Mouse (Mus musculus): ENCODE measurements around the gene Rnf141. TPM values are rescaled to one million over a fixed set of nuclear protein-coding genes. Genes with fewer than 3 reads are reported as not detected.
A peak's percentile ranks its signal among the peaks of the same experiment; 100 is the strongest.

Rnf141 gene
- 30.0 and 31.0 TPM in 2 replicates for polyA plus RNA-seq (2015; fragmentation: Nextera tagmentation; extraction: Ambion mirVana)

DNA sequence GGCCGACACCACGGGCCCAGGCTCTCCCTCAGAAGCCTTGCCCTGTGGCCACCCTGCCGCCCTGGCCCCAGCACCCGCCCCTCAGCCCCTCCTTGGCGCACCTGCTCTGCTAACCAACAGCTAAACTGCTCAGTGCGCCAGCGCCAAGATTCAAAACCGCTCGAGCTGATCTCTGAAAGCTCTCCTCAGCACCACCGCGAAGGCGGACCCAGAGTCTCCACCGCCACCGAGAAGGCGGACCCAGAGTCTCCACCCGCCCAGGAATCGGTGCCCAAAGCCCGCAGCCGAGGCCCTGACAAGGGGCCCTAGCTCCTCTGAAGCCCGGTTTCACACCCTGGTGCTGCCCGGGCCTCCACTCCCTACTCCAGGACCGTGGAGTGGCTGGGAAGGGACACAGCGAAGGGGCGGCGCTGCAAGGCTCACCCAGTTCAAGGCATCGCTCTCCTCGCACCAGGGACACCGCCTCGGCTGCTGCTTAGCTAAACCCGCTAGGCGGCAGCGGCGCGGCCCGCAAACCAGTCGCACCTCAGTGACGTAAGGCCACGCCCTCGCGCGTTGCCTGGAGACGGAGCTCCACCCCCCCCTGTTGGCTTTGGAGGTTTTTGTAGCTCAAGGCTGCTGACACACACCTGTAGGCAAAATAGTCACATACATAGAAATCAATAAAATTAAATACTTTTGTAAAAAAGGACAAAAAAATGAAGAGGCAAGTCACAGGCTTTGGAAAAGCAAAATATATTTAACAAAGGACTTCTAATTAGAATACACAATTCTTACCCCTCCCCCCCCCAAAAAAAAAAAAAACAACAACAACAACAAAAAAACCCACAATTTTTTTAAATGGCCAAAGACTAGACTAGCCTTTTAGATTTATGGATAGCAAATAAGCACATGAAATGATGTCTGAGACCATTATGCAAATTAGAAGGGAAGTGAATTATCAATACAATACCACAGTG lies at the start of gene Rnf141:
TSS of gene Rnf141 (minus strand) at position 542 of the 959 bp plus-strand sequence.
- Histone ChIP-seq H3K9ac (peak within 1 kb of the TSS; percentile 78), H3K9me3 (replicated peaks) (no peaks in the 10 kb centered on the region), H3K4me3 (peak within 1 kb of the TSS; percentile 70), H3K27me3 (no peaks in the 10 kb centered on the region), H3K4me1 (replicated peaks) (peaks cover 5% of the 10 kb centered on the region; the same call in 1 of the 2 replicates), H3K27ac (peak within 1 kb of the TSS; percentile 91), H3K36me3 (no peaks in the 10 kb centered on the region), H3K4me2 (peak within 1 kb of the TSS; percentile 78)
- ATAC-seq (replicated peaks; ENCODE audit: insufficient number of reproducible peaks, insufficient read depth, low FRiP score, low read depth), result peak; percentile 88
- under 1% methylated on average over 42 of the region's 42 CpGs for WGBS

GRCm38 (mm10) chr7:110891501-110891986 lies 47.3 kb upstream of the Rnf141 start:
- Histone ChIP-seq H3K4me2 (no peak overlapping the region), H3K9ac (no peak overlapping the region)
- WGBS, result 39% methylated on average over 9 of the region's 9 CpGs

GRCm38 (mm10) chr7:110881746-110882333 lies 37.6 kb upstream of the Rnf141 start:
- Histone ChIP-seq H3K9me3 (replicated peaks) (no peaks in the 10 kb centered on the region), H3K4me3 (no peak overlapping the region), H3K27me3 (no peaks in the 10 kb centered on the region), H3K4me2 (no peak overlapping the region), H3K9ac (no peak overlapping the region), H3K36me3 (no peaks in the 10 kb centered on the region; the same call in 1 of the 2 replicates), H3K27ac (no peak overlapping the region), H3K4me1 (replicated peaks) (0 out of 2 replicates have a peak, but pooled peaks cover 2% of the 10 kb centered on the region)
- 71% methylated on average over 2 of the region's 2 CpGs for WGBS
- ATAC-seq (replicated peaks; ENCODE audit: insufficient number of reproducible peaks, insufficient read depth, low FRiP score, low read depth), result no peak

More at GRCm38 (mm10) chr7:110891501-110891986, 47.3 kb upstream of the Rnf141 start:
- H3K4me3 ChIP-seq, result no peak overlapping the region
- peaks cover 8% of the 10 kb centered on the region for H3K4me1 ChIP-seq (replicated peaks)
- H3K27me3 ChIP-seq, result no peaks in the 10 kb centered on the region
- no peaks in the 10 kb centered on the region for H3K9me3 ChIP-seq (replicated peaks)
- H3K27ac ChIP-seq, result 0 out of 2 replicates have a peak overlapping the region, but pooled peaks have one; percentile 2
- ATAC-seq (replicated peaks; ENCODE audit: insufficient number of reproducible peaks, insufficient read depth, low FRiP score, low read depth), result no peak
- no peaks in the 10 kb centered on the region for H3K36me3 ChIP-seq

DNA sequence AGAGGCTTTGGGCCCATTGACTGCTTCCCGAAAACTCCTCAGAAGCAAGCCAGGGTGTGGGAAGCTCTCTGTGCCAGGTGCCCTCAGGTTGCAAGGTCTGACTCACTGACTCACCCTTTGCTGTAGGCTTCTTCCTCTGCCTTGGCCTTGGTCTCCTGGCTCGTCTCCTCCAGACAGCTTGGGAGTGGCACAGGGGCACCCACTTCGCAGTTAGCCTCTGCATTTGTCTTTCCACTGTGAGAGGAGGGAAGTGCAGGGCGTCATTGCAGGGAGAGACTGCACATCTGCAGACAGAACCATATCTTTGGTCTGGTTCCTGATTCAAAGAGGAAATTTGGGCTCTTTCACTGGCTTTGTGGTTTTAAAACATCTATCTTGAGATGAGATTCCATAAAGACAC lies 33.8 kb upstream of the Rnf141 start:
- Histone ChIP-seq H3K4me2 (no peak overlapping the region), H3K9ac (no peak overlapping the region), H3K9me3 (replicated peaks) (no peaks in the 10 kb centered on the region), H3K36me3 (no peaks in the 10 kb centered on the region; the same call in 1 of the 2 replicates), H3K4me1 (replicated peaks) (0 out of 2 replicates have a peak, but pooled peaks cover 2% of the 10 kb centered on the region), H3K4me3 (no peak overlapping the region), H3K27me3 (no peaks in the 10 kb centered on the region), H3K27ac (no peak overlapping the region)
- no peak for ATAC-seq (replicated peaks; ENCODE audit: insufficient number of reproducible peaks, insufficient read depth, low FRiP score, low read depth)
- 83% methylated on average over 4 of the region's 4 CpGs for WGBS

GRCm38 (mm10) chr7:110876965-110877364 lies 32.7 kb upstream of the Rnf141 start:
- no peak for ATAC-seq (replicated peaks; ENCODE audit: insufficient number of reproducible peaks, insufficient read depth, low FRiP score, low read depth)
- no peak overlapping the region for H3K4me2 ChIP-seq
- no peaks in the 10 kb centered on the region for H3K9me3 ChIP-seq (replicated peaks)
- H3K27ac ChIP-seq, result peak overlapping the region; percentile 31; the same call in 1 of the 2 replicates
- H3K4me3 ChIP-seq, result no peak overlapping the region
- 0 out of 2 replicates have a peak, but pooled peaks cover 2% of the 10 kb centered on the region for H3K4me1 ChIP-seq (replicated peaks)
- H3K27me3 ChIP-seq, result no peaks in the 10 kb centered on the region
- H3K36me3 ChIP-seq, result no peaks in the 10 kb centered on the region
- WGBS, result 60% methylated on average over 4 of the region's 4 CpGs
- H3K9ac ChIP-seq, result no peak overlapping the region

- no peaks in the 10 kb centered on the region for H3K27me3 ChIP-seq
- no peaks in the 10 kb centered on the region for H3K9me3 ChIP-seq (replicated peaks)
- no peak for ATAC-seq (replicated peaks; ENCODE audit: insufficient number of reproducible peaks, insufficient read depth, low FRiP score, low read depth)
- no peak overlapping the region for H3K4me2 ChIP-seq
- no peak overlapping the region for H3K4me3 ChIP-seq
- 77% methylated on average over 5 of the region's 5 CpGs for WGBS
- no peak overlapping the region for H3K9ac ChIP-seq
- no peaks in the 10 kb centered on the region for H3K36me3 ChIP-seq
- peaks cover 9% of the 10 kb centered on the region for H3K4me1 ChIP-seq (replicated peaks)
- no peak overlapping the region for H3K27ac ChIP-seq
Observed at GRCm38 (mm10) chr7:110868807-110869206, 24.6 kb upstream of the Rnf141 start.

DNA sequence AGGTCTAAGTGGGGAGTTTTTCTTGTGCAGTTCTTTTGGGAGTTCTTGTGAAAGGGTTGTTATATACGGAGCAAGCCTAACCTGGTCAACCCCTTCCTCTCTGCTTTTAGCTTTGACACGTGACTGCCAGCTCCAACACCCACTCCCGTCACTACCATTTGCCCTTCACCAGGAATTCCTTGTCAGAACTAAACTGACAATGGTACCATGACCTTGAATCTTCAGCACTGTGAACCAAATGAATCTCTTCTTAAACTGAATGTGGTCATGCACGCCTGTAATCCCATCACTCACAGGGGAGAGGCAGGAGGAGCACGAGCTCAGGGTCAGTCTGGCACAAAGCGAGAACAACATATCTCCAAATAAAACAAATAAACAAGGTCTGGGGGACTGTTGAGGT lies 22.9 kb upstream of the Rnf141 start:
- Histone ChIP-seq H3K27ac (no peak overlapping the region), H3K36me3 (no peaks in the 10 kb centered on the region), H3K4me3 (no peak overlapping the region), H3K27me3 (no peaks in the 10 kb centered on the region), H3K9ac (no peak overlapping the region), H3K4me1 (replicated peaks) (peaks cover 9% of the 10 kb centered on the region), H3K9me3 (replicated peaks) (no peaks in the 10 kb centered on the region), H3K4me2 (no peak overlapping the region)
- ATAC-seq (replicated peaks; ENCODE audit: insufficient number of reproducible peaks, insufficient read depth, low FRiP score, low read depth), result no peak
- WGBS, result 83% methylated on average over 6 of the region's 6 CpGs

- WGBS, result 79% methylated on average over 3 of the region's 3 CpGs
- no peak for ATAC-seq (replicated peaks; ENCODE audit: insufficient number of reproducible peaks, insufficient read depth, low FRiP score, low read depth)
Observed at GRCm38 (mm10) chr7:110866021-110866420, 21.8 kb upstream of the Rnf141 start.

DNA sequence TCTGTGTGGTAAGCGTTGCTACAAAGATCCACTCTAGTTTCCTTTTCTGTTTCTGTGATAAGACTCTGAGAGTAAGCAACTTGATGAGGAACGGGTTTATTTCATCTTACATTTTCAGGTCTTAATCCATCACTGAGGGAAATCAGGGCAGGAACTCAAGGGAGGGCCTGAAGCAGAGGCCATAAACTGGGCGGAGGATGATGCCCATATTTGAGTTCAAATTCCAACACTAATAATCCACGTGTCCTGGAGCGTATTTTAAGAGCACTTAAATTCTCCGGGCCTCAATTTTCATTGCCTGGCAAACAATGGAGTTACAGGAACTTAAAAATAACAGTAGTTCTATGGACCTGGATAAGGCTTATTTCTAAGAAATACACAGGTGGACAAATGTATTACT lies 21.3 kb upstream of the Rnf141 start:
- no peak overlapping the region for H3K27ac ChIP-seq
- no peak overlapping the region for H3K9ac ChIP-seq
- 63% methylated on average over 6 of the region's 6 CpGs for WGBS
- no peak overlapping the region for H3K4me2 ChIP-seq
- no peaks in the 10 kb centered on the region for H3K9me3 ChIP-seq (replicated peaks)
- H3K27me3 ChIP-seq, result no peaks in the 10 kb centered on the region
- H3K4me1 ChIP-seq (replicated peaks), result peaks cover 9% of the 10 kb centered on the region
- no peaks in the 10 kb centered on the region for H3K36me3 ChIP-seq
- no peak overlapping the region for H3K4me3 ChIP-seq
- ATAC-seq (replicated peaks; ENCODE audit: insufficient number of reproducible peaks, insufficient read depth, low FRiP score, low read depth), result no peak

More at GRCm38 (mm10) chr7:110866021-110866420, 21.8 kb upstream of the Rnf141 start:
- Histone ChIP-seq H3K4me1 (replicated peaks) (peaks cover 9% of the 10 kb centered on the region), H3K27ac (no peak overlapping the region), H3K4me2 (no peak overlapping the region), H3K9ac (no peak overlapping the region), H3K27me3 (no peaks in the 10 kb centered on the region), H3K9me3 (replicated peaks) (no peaks in the 10 kb centered on the region), H3K4me3 (no peak overlapping the region), H3K36me3 (no peaks in the 10 kb centered on the region)

GRCm38 (mm10) chr7:110865038-110865437 lies 20.8 kb upstream of the Rnf141 start:
- H3K27ac ChIP-seq, result no peak overlapping the region; the same call in 1 of the 2 replicates
- WGBS, result 24% methylated on average over 10 of the region's 10 CpGs
- ATAC-seq (replicated peaks; ENCODE audit: insufficient number of reproducible peaks, insufficient read depth, low FRiP score, low read depth), result no peak; the same call in 1 of the 2 replicates
- no peak overlapping the region for H3K4me3 ChIP-seq
- no peak overlapping the region for H3K9ac ChIP-seq
- no peaks in the 10 kb centered on the region for H3K27me3 ChIP-seq
- H3K9me3 ChIP-seq (replicated peaks), result no peaks in the 10 kb centered on the region
- peak overlapping the region; percentile 25; the same call in 1 of the 2 replicates for H3K4me2 ChIP-seq
- H3K36me3 ChIP-seq, result no peaks in the 10 kb centered on the region
- H3K4me1 ChIP-seq (replicated peaks), result peaks cover 9% of the 10 kb centered on the region

- H3K9ac ChIP-seq, result no peak within 1 kb of the TSS
- H3K4me1 ChIP-seq (replicated peaks), result peaks cover 9% of the 10 kb centered on the region
- WGBS, result 63% methylated on average over 12 of the region's 12 CpGs
- H3K27me3 ChIP-seq, result no peaks in the 10 kb centered on the region
- H3K4me2 ChIP-seq, result no peak within 1 kb of the TSS
- H3K9me3 ChIP-seq (replicated peaks), result no peaks in the 10 kb centered on the region
- ATAC-seq (replicated peaks; ENCODE audit: insufficient number of reproducible peaks, insufficient read depth, low FRiP score, low read depth), result no peak
- no peaks in the 10 kb centered on the region for H3K36me3 ChIP-seq
- no peak within 1 kb of the TSS for H3K27ac ChIP-seq
- H3K4me3 ChIP-seq, result no peak within 1 kb of the TSS
Observed at GRCm38 (mm10) chr7:110862751-110863289, 18.6 kb upstream of the Rnf141 start, which contains the start of gene Lyve1. TSS of gene Lyve1 (minus strand) at chr7:110863239.
